Mouse (Mus musculus) central nervous system, embryonic 18 days (tissue): ENCODE results near the gene Olfr1427. TPM values are rescaled to one million over a fixed set of nuclear protein-coding genes. Genes with fewer than 3 reads are reported as not detected.

Experiments
- polyA plus RNA-seq: library from polyadenylated mRNA; depleted of rRNA; stranded (reverse); fragments of >200 nt; gene quantifications from 2 replicates; pipeline ENCODE4 v1.2.3, GENCODE M21; 2012; rRNA removed

Olfr1427 gene
- not detected in 2 replicates for polyA plus RNA-seq

DNA sequence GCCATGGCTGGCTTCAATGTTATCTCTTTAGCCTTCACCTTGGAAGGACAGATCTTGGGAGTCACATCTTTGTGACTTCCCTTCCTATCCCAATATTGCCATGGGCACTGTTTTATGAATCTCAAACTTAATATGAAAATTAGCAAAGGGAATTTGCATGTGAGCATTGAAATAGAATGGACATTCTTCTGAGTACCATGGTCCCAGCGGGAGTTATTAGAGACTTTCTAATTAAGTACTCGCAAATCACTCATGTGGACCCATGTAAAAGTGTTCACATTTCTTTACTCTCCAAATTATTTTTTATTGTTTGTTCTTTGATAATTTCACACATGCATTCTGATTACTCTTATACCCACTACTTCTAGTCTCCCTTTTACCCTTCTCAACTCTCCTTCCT, at the start of gene Olfr1427:
Gene Olfr1427, minus strand, starts transcription at position 101 of the 400 bp plus-strand sequence.

DNA sequence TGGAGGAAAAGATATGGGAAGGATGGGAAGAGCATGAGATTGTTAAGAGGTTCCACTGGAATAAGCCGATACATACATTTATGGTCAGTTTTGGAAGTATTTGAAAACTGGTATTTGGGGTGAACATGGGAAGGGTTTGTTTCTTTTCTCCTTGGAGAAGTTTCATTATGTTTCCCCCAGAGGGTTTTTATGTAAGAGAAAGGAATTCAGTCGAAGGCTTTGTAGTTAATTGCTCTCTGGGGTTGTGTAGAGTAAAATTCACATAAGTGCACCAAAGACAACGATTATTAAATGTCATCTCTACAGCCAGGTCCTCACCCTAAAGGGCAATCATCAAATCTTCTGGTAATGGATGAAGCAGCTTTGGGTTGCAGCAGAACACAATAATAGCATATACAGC, 20.0 kb upstream of the Olfr1427 start, which contains the start of gene Olfr76:
Gene Olfr76, minus strand, starts transcription at position 101 of the 400 bp plus-strand sequence.

DNA sequence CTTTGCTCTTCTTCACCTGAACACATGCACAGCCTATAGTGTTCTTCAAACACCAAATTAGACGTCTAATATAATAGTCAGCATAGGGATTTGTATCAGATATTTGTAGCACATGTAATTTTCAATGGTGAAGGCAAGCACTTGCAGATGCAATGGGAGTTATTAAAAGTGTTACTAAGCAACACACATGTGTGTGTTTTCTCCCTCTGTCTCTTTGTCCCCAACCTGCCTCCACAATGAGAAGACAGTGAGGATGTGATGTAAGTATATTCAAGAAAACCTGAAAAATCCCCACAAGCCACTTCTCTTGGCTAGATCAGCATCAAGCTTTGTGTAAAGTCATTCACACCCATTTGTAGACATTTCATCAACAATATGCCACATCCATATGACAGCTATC, 12.7 kb upstream of the Olfr1427 start, which contains the start of gene Olfr1428:
Gene Olfr1428, minus strand, starts transcription at position 101 of the 400 bp plus-strand sequence.

DNA sequence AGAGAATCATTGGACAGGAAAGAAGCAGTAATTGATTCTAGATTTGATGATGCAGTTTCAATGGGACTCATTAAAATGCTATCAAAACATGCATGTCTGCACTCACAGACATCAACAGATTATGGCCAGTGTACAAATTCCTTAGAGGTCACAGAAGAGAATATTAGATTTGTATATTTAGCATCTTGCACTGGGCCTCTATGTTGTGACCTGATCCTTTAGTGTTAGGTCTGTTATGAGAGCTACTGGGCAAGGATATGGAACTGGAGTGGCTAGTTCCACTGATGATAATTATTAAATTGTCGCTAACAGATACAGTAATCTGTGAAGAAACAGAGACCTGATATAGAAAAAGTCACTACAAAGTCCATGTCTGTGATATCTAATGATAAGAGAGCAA, 11.2 kb downstream of the Olfr1427 start, which contains the start of gene Olfr1426:
Gene Olfr1426, minus strand, starts transcription at position 101 of the 400 bp plus-strand sequence.

DNA sequence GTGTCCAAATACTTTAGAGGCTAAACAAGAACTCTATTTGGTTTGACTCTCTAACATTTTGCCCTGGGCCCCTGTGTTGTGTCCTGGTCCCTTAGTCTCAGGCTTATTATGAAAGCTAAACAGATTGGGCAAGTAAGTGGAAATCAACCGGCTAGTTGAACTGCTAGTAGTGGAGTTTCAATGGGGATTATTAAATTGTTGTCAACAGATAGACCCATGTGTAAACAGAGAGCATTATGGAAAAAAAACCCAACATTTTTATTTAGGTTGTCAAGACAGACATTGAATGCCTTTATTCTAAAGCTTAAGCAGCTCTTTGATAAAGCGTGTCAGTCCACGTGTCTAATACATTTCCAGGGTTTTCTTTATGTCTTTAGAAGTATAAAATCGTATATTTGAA, 25.5 kb downstream of the Olfr1427 start, which contains the start of gene Olfr1425:
Gene Olfr1425, minus strand, starts transcription at position 101 of the 400 bp plus-strand sequence.

DNA sequence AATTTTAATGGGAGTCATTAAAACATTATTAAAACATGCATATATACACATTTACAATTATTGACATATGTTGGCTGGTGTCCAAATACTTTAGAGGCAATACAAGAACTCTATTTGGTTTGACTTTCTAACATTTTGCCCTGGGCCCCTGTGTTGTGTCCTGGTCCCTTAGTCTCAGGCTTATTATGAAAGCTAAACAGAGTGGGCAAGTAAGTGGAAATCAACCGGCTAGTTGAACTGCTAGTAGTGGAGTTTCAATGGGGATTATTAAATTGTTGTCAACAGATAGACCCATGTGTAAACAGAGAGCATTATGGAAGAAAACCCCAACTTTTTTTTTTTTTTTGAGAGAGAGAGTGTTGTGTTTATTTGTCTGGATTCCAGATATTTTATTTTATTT, 40.6 kb downstream of the Olfr1427 start, which contains the start of gene Olfr1424:
Gene Olfr1424, minus strand, starts transcription at position 101 of the 400 bp plus-strand sequence.

Other genes with a start within 250 kb of the Olfr1427 start
- not detected in 2 replicates for gene Olfr1418, start 242.3 kb downstream of the Olfr1427 start, polyA plus RNA-seq
- gene Olfr1419, start 228.2 kb downstream of the Olfr1427 start, polyA plus RNA-seq, result 0.04 TPM in 2 replicates
- not detected in 2 replicates for gene Olfr1420, start 216.8 kb downstream of the Olfr1427 start, polyA plus RNA-seq
- gene Patl1, start 190.9 kb downstream of the Olfr1427 start, polyA plus RNA-seq, result 26.2 and 28.7 TPM in 2 replicates
- gene Osbp, start 137.4 kb downstream of the Olfr1427 start, polyA plus RNA-seq, result 32.1 and 33.5 TPM in 2 replicates
- not detected in 2 replicates for gene Olfr1423, start 62.0 kb downstream of the Olfr1427 start, polyA plus RNA-seq
- gene Olfr1424, start 40.7 kb downstream of the Olfr1427 start, polyA plus RNA-seq, result 0.14 TPM in 1 of 2 replicates, not detected in the other
- not detected in 2 replicates for gene Olfr1425, start 25.6 kb downstream of the Olfr1427 start, polyA plus RNA-seq
- not detected in 2 replicates for gene Olfr1426, start 11.3 kb downstream of the Olfr1427 start, polyA plus RNA-seq
- not detected in 2 replicates for gene Olfr1428, start 12.6 kb upstream of the Olfr1427 start, polyA plus RNA-seq
- not detected in 2 replicates for gene Olfr76, start 19.9 kb upstream of the Olfr1427 start, polyA plus RNA-seq
- gene Olfr1555-ps1, start 66.8 kb upstream of the Olfr1427 start, polyA plus RNA-seq, result not detected in 2 replicates
- not detected in 2 replicates for gene Olfr1431, start 97.3 kb upstream of the Olfr1427 start, polyA plus RNA-seq
- not detected in 2 replicates for gene Olfr1432, start 129.3 kb upstream of the Olfr1427 start, polyA plus RNA-seq
- not detected in 2 replicates for gene Olfr262, start 138.3 kb upstream of the Olfr1427 start, polyA plus RNA-seq
- gene Olfr235, start 157.7 kb upstream of the Olfr1427 start, polyA plus RNA-seq, result not detected in 2 replicates
- not detected in 2 replicates for gene Olfr1434, start 176.5 kb upstream of the Olfr1427 start, polyA plus RNA-seq
- gene Olfr1436, start 195.8 kb upstream of the Olfr1427 start, polyA plus RNA-seq, result not detected in 2 replicates
- not detected in 2 replicates for gene Olfr1437, start 221.8 kb upstream of the Olfr1427 start, polyA plus RNA-seq
- not detected in 2 replicates for gene Olfr1438-ps1, start 232.6 kb upstream of the Olfr1427 start, polyA plus RNA-seq